Mouse (Mus musculus): ENCODE data around the gene Vmn2r90. TPM values are rescaled to one million over a fixed set of nuclear protein-coding genes. Genes with fewer than 3 reads are reported as not detected.

The Vmn2r90 gene
- polyA plus RNA-seq (2017; shearing (Covaris generic)): not detected

GRCm38 (mm10) chr17:17703447-17703846, at the start of gene Vmn2r90:
Gene Vmn2r90, plus strand, starts transcription at chr17:17703747.

Other genes with a start within 250 kb of the Vmn2r90 start
- 63.3 TPM for gene Lnpep, start 78.7 kb upstream of the Vmn2r90 start, polyA plus RNA-seq (2017; shearing (Covaris generic))
- gene Spaca6, start 123.4 kb downstream of the Vmn2r90 start, polyA plus RNA-seq (2017; shearing (Covaris generic)): 3.2 TPM
- gene Has1, start 151.5 kb downstream of the Vmn2r90 start, polyA plus RNA-seq (2017; shearing (Covaris generic)): 0.11 TPM
- not detected for gene Fpr1, start 180.2 kb downstream of the Vmn2r90 start, polyA plus RNA-seq (2017; shearing (Covaris generic))
- gene Fpr2, start 184.1 kb downstream of the Vmn2r90 start, polyA plus RNA-seq (2017; shearing (Covaris generic)): not detected
- 0.61 TPM for gene Fpr3, start 184.1 kb downstream of the Vmn2r90 start, polyA plus RNA-seq (2017; shearing (Covaris generic))

Data from effector memory CD4-positive, alpha-beta T cell, adult 7 months (primary cell).